Mouse (Mus musculus): ENCODE data around the gene Bcl6. TPM values are rescaled to one million over a fixed set of nuclear protein-coding genes. Genes with fewer than 3 reads are reported as not detected.

Bcl6 gene
- total RNA-seq, 2 experiments from 2014 or later: 30.8 to 36.8 TPM

DNA sequence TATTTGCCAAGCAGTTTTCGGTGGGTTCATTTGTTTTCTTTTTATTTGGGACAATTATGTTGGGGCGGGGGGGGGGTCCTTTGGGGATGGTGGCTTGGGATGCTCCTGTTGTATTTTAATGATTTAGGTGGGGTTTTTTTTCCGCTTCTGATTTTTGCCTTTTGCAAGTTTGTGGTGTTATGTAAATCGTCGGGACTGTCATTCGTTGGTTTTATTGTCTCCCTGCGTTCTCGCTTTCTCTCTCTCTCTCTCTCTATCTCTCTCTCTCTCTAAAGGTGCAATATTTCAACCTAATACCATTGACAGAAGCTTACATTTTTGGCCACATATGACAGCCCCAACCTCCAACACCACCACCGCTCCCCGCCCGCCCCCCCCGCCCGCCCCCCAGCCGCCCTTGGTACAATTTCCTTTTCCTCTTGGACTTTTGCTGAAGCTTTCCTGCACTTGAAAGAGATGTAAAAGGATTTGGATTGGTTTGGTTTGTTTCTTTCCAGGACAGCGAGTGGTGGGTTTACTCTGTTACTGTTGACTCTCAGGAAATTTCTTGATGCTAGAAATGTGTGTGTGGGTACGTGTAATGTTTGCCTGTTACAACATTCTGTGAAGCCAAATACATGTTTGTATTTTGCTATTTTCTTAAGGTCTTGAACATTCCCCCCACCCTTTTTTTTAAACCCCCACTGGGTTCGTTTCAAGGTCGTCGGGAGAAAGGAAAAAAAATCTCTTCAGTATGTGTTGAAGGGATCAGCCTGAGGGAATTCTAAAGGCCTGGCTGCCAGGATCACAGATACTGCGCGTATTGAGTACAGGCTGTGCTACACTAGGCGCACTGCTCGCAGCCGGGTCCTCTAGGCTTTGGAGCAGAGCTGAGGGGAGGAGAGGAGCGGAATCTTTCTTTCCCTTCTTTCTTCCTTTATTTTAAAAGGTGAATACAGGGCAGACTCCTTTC, 833 bp upstream of the Bcl6 start:
- DNase-seq (ENCODE audit: extremely low spot score in 1 of 2, low spot score in 2 of 2): peak in 1 of 2 experiments; percentile 27
- no peak for TF ChIP-seq CTCF (IDR thresholded peaks at IDR 0.05)
- Histone ChIP-seq H3K4me3 (peak overlapping the region; percentile 78), H3K27ac (peak overlapping the region; percentile 100)
- intact Hi-C loops (cut with DNase I): loop anchor here (1.0 to 10.0 kb wide), 7 partner anchors 185 to 898 kb away; partner anchors contain the start of gene Lpp

DNA sequence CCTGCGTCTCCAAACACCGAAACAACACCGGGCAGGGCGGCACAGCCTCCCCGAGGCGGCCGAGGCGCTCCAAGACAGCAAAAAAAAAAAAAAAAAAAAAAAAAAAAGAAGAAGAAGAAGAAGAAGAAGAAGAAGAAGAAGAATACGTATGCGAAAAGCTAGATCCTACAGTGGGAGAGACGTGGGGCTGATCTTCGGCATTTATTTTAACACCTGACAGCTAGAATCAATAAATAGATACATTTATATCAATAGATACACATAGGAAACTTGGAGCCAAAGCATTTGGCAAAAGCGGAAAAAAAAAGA, 541 bp downstream of the Bcl6 start:
- Histone ChIP-seq H3K27ac (peak overlapping the region; percentile 100), H3K4me3 (peak overlapping the region; percentile 78)
- no peak for DNase-seq (ENCODE audit: extremely low spot score in 1 of 2, low spot score in 2 of 2)
- no peak for TF ChIP-seq CTCF (IDR thresholded peaks at IDR 0.05)
- intact Hi-C loops (cut with DNase I): loop anchor here (1.0 to 5.0 kb wide), 6 partner anchors 405 to 1071 kb away; partner anchors contain the start of gene Lpp

DNA sequence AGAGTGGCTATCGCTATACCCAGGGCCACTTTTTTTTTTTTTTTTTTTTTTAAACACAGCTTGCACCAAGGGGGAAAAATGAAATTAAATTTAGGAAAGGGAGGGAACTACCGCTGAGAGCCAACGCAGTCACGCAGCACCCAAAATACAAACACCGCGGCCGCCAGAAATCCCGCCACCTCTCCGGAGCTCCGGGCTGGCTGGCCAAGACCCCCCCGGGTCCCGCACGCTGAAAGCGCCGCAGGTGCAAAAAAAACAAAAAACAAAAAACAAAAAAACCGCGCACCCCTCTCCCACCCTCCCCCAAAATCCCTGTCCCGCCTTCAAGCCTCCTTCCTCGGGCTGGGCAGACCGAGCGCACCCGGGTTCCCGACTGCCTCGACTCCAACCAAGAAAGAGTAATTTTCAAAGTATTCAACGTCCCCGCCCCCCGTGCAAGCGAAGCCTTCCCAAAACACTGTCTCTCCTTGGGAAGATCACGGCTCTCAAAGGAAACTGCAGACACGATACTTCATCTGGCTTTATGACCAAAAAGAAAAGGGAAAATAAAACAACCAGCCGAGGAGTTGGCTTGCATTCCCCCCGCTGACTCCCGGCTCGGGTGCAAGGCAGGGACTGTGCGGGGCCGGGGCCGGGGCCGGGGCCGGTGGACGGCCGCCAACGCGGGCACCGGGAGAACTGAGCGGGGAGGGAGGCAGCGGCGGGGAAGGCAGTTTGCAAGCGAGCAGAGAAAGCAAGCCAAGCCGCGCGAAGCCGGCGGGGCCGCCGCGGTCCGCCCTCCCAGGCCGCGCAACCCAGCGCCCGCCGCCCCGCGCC, 1.1 kb downstream of the Bcl6 start:
- intact Hi-C loops (cut with DNase I): loop anchor here (1.0 to 5.0 kb wide), 6 partner anchors 405 to 1072 kb away; partner anchors contain the start of gene Lpp
- peak overlapping the region; percentile 78 for H3K4me3 ChIP-seq
- no peak for TF ChIP-seq CTCF (IDR thresholded peaks at IDR 0.05)
- DNase-seq (ENCODE audit: extremely low spot score in 1 of 2, low spot score in 2 of 2): peak in 1 of 2 experiments; percentile 47
- peak overlapping the region; percentile 100 for H3K27ac ChIP-seq

DNA sequence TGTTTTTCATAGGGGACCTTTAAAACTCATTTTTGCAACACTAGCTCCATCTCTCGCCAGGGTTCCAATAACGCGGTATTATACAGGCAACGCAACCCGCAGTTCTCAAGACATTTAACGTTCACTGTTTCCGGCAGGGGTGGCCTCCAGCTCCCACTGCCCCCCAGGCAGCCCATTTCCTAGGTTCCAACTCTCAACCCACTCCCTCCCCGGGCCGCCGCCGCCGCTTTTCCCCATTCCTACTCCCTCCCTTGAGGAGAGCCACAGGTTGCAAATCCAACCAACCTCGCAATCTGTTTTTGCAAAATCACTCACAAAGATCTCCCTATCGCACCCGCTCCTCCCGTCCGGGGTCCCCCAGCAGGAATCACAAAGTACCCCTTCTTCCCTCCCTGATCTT, 1.8 kb downstream of the Bcl6 start:
- H3K27ac ChIP-seq: peak overlapping the region; percentile 100
- intact Hi-C loops (cut with DNase I): loop anchor here (5.0 kb wide), 4 partner anchors 505 to 900 kb away; no protein-coding TSS in a partner anchor
- no peak for TF ChIP-seq CTCF (IDR thresholded peaks at IDR 0.05)
- peak overlapping the region; percentile 78 for H3K4me3 ChIP-seq
- no peak for DNase-seq (ENCODE audit: extremely low spot score in 1 of 2, low spot score in 2 of 2)

DNA sequence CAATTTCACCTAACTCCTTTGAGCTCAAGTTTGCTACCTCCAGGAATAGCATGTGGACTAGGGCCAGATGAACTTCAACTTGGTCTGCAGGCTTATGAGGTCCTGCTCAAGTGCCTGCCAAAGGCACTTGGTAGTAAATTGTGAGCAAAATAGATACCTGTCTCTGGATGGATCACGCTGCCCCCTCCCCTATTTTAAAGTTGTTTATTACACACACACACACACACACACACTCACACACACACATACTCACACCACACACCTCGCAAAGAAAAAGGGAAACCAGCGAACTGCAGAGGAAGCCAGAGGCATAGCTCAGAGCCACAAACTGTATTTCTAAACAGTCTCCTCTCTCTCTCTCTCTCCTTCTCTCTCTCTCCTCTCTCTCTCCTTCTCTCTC, 2.5 kb downstream of the Bcl6 start:
- Histone ChIP-seq H3K27ac (no peak overlapping the region; the same call in 1 of the 2 replicates), H3K4me3 (peak overlapping the region; percentile 78)
- no peak for TF ChIP-seq CTCF (IDR thresholded peaks at IDR 0.05)
- DNase-seq (ENCODE audit: extremely low spot score in 1 of 2, low spot score in 2 of 2): no peak
- intact Hi-C loops (cut with DNase I): loop anchor here (5.0 kb wide), 4 partner anchors 506 to 901 kb away; no protein-coding TSS in a partner anchor

DNA sequence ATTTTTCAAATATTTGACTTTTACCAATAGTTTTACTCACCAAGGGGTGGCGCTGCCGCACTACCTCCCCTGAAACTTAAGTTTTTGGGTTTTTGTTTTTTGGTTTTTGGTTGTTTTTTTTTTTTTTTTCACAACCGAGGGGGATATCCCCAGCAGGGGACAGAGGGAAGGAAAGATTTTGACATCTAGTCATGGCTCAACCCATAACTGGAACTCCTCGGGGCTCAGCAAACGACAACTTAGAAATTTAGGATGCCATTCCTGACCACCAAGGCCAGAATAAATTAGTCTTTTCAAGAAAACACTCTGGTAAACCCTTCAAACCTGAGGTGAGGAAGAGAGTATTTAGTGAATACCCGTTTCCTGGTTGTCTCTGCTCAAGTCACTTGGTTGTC, 3.2 kb downstream of the Bcl6 start:
- intact Hi-C loops (cut with DNase I): loop anchor here (5.0 kb wide), 4 partner anchors 507 to 902 kb away; no protein-coding TSS in a partner anchor
- peak; percentile 65 for TF ChIP-seq CTCF (IDR thresholded peaks at IDR 0.05)
- no peak for DNase-seq (ENCODE audit: extremely low spot score in 1 of 2, low spot score in 2 of 2)
- 0 out of 2 replicates have a peak overlapping the region, but pooled peaks have one; percentile 5 for H3K27ac ChIP-seq
- peak overlapping the region; percentile 44 for H3K4me3 ChIP-seq

DNA sequence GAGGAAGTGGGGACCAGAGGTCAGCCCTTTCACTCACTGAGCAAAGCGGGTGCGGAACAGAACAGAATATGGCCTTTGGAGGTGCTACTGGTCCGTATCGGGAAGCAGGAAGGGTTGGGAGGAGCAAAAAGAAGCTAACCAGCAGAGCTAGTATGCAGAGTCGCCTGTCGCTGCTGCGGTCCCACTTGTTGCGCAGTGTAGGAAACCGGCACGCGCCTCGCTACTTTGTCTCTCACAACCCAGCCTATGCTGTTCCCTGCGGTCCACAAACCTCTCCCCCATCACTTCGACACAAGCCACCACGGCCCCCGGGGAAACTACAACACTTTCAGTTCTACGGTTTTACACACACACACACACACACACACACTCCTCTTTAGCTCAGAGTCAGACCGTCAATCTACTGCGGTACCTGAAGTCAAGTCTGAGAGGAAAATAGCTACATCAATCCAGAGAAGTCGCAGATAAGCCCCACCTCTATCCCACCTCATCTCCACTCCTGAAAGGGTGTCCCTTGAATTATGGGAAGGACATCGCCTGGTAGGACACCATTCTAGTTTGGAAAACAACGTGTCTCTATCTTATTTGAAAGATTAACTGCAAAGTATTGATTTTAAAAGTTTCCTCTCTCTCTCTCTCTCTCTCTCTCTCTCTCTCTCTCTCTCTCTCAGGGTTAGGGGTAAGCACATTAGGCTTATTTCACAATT, 3.7 kb downstream of the Bcl6 start:
- intact Hi-C loops (cut with DNase I): loop anchor here (1.0 to 5.0 kb wide), 8 partner anchors 507 to 1977 kb away; no protein-coding TSS in a partner anchor
- TF ChIP-seq CTCF (IDR thresholded peaks at IDR 0.05): no peak
- peak in 1 of 2 experiments; percentile 51 for DNase-seq (ENCODE audit: extremely low spot score in 1 of 2, low spot score in 2 of 2)

DNA sequence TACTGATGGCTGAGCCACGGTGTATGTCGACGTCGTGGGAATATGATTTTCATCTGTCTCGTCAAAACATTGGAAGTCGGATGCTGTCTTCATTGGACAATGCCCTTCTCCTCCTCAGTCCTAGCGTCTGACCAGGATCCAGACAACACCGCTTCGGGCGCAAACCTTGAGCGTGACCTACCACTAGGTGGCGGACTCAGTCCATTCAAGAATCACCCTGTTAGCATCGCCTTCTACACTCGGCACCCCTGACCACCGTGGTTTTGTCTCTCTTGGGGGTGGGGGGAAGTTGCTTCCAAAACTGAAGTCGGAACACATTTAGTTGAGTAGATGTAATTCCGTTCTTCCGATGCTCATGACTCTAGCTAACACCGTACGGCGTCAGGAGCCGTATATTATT, 4.5 kb downstream of the Bcl6 start:
- peak overlapping the region; percentile 8 for H3K27ac ChIP-seq
- peak; percentile 91 for TF ChIP-seq CTCF (IDR thresholded peaks at IDR 0.05)
- intact Hi-C loops (cut with DNase I): loop anchor here (1.0 to 5.0 kb wide), 4 partner anchors 978 to 1978 kb away; no protein-coding TSS in a partner anchor

More for the DNA sequence above, 3.7 kb downstream of the Bcl6 start:
- peak overlapping the region; percentile 8; the same call in 1 of the 2 replicates for H3K27ac ChIP-seq
- peak overlapping the region; percentile 44 for H3K4me3 ChIP-seq

DNA sequence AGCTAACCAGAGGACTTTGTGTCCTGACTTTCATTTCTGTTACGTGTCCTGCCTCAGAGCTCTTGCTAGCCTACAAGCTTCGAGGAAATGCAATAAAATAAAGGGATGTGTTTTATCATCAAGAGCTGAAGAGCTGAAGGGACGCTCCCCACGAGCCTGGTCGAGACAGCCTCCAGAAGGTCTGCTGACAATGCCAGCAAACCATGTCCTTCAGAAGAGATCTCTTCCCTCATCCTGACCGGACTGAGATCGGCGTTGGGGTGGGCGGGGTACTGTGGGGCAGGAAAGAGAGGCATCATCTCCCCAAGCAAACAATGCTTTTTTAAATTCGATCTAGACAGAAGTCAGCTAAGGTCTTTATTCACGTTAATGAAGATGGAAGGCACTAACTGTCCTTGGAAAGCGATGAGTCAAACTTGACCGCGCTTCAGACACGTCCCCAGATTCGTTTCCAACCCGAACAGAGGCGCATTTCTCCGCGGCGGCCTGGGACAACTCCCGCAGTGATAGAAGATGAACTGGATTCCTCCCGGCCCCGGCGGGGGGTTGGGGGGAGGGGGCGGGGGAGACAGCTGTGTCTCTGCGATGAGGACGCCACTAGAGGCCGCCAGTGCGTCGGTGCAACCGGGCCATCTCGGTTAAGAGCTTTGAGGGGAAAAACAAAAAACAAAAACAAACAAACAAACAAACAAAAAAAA, 5.6 kb downstream of the Bcl6 start:
- TF ChIP-seq CTCF (IDR thresholded peaks at IDR 0.05): peak; percentile 76
- intact Hi-C loops (cut with DNase I): loop anchor here (1.0 to 5.0 kb wide), 3 partner anchors 979 to 1979 kb away; no protein-coding TSS in a partner anchor
- Histone ChIP-seq H3K4me3 (peak overlapping the region; percentile 50), H3K27ac (peak overlapping the region; percentile 61)
- DNase-seq (ENCODE audit: extremely low spot score in 1 of 2, low spot score in 2 of 2): peak; percentile 71 to 74

More for the DNA sequence above, 4.5 kb downstream of the Bcl6 start:
- H3K4me3 ChIP-seq: peak overlapping the region; percentile 44
- DNase-seq (ENCODE audit: extremely low spot score in 1 of 2, low spot score in 2 of 2): peak; percentile 85 to 92
